Mouse (Mus musculus) cerebellum, adult 2 months (tissue): ENCODE data around the gene Prg3.

Experiments used
- CTCF ChIP-seq: fragments of 200-500 bp; IDR thresholded peaks from 2 replicates; pipeline ENCODE4 v1.5.1; 2011; ENCODE audit warnings: low read depth, mild to moderate bottlenecking, control low read depth, low read length, moderate library complexity, borderline replicate concordance; ENCODE audit not compliant: insufficient read depth
- POLR2A ChIP-seq: fragments of 200-500 bp; IDR thresholded peaks from 2 replicates; pipeline ENCODE4 v1.6.1; 2011; ENCODE audit warnings: low read length, control low read depth, borderline replicate concordance; ENCODE audit not compliant: insufficient read depth

DNA sequence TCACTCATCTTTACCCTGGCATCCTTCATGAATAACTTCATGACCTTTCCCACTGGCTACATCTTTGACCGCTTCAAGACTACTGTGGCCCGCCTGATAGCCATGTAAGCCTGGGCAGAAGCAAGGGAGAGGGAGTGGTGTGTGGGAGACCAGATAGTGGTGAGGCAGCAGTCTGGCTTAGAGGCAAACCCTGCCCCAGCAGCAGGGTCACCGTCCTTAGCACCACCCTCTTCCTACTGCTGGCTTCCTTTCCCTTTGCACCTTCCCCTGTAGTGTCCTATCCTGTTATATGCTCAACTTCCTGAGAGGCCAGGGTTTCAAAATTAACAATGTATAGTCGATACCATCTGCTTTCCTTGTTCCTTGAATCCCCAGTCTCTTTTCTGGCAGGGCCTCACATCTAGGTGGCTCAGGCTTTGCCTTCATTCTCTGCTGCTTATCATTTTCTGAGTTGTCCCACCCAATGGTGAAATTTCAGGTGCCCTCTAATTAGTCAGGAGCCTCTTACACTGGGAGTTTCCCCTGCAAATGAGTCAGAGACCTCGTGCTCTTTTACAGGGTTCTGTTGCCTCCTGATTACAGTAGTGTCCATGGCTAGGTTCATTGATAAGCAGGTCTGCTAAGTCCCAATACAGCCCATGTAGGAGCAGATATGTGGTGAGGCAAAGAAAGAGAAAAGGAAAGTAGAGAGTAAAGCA lies 49.6 kb upstream of the Prg3 start:
- no peak for TF ChIP-seq CTCF
- TF ChIP-seq POLR2A, result no peak
